Mouse (Mus musculus) kidney, postnatal 10 days (tissue): ENCODE measurements around the gene Fam19a4.
"Not testable (repeated sequence)": the region's sequence is repeated elsewhere in the genome, so short reads cannot be mapped to it uniquely, and the experiment has no call there.

Experiments
- DNase-seq: peaks from one replicate; pipeline ENCODE4 v3.0.0; 2021; ENCODE audit warnings: mixed read lengths

The Fam19a4 gene

GRCm38 (mm10) chr6:96935776-96936175, 124.4 kb downstream of the Fam19a4 start:
- DNase-seq: no peak

DNA sequence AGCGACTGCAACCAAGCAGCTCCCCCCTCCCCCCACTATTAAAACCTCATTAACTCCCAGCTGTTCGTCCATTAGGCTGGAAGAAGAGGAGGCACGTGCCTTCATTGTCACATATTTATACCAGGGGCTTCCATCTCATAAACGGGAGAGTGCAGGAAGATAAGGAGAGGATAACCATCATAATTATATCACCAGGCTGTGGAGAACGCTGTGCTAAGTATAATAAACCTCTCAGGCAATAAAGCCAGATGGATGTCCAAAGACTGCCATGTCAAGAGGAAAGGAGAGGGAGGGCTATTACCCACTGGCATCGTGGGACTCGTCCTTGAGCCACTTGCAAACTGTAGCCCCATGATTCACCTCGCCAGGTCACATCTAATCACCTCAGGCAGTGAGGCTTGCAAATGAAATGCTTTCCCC, 151.1 kb downstream of the Fam19a4 start:
- DNase-seq: no peak

DNA sequence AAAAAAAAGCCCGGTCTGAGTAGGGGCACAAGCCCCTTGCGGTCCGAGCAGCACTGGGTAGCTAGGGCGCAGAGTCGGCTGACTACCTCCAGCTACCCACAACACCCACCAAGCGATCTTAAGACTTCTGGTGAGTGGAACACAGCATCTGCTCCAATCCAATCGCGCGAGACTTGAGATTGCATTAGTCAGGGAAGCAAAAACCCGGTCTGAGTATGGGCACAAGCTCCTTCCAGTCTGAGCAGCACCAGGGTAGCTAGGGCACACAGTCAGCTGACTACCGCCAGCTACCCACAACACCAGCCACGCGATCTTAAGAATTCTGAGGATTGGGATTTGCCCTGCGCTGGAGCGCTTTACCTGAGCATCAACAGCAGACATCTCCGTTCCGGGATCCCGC, 183.1 kb downstream of the Fam19a4 start:
- DNase-seq: not testable (repeated sequence)

DNA sequence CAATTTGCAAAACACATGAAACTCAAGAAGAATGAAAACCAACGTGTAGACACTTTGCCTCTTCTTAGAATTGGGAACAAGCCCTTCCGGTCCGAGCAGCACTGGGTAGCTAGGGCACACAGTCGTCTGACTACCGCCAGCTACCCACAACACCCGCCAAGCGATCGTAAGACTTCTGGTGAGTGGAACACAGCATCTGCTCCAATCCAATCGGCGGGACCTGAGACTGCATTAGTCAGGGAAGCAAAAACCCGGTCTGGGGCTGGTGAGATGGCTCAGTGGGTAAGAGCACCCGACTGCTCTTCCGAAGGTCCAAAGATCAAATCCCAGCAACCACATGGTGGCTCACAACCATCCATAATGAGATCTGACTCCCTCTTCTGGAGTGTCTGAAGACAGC, 183.6 kb downstream of the Fam19a4 start:
- not testable (repeated sequence) for DNase-seq

DNA sequence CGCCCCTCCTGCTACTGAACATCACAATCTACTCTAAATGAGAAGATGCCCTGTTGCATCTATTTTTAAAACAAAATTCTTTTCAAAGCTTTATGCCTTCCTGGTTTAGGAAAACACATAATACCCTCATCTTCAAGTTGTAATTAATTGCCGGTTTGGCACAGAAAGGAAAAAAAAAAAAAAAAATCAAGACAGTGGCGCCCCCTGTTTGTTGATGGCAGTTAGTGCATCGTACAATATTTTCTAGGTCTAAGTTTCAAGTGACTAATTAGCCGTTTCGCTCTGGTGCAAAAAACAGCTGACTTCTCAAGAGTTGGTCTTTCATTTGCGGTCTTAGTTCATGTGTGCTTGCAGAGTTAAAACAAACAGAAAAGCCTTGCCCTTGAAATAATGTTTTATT, 207.1 kb downstream of the Fam19a4 start:
- no peak for DNase-seq

DNA sequence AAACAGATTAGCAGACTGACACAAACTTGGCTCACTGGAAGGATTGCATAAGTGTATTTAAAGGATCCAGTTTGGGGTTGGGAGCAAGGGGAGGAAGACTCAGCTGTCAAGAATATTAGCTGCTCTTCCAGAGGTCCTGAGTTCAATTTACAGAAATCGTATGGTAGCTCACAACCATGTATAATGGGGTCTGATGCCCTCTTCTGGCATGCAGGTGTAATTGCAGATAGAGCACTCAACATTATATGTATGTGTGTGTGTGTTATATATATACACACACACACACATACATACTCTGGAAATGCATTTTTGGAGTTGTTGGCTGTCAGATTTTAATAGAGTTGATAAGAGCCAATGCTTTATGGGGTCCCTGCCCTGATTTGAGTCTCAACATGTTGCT, 216.3 kb downstream of the Fam19a4 start:
- no peak for DNase-seq

DNA sequence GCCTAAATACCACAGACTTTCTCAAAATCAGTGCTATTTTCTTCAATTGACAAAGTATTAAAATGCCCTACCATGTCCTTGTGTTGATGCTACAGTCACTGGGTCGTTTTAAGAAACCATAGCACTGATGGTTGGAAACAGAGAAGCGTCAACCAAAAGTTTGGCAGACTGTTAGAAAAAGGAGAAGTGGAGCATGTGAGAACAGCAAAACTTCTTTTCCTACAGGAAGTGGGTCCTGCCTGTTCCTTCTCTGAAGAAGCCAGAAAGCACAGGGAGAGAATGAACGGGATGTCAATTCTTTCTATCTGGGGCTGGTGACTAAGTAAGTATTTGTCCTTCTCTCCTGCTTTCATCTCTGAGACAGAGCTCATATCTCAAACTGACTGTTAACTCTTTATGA, 219.6 kb downstream of the Fam19a4 start:
- no peak for DNase-seq

DNA sequence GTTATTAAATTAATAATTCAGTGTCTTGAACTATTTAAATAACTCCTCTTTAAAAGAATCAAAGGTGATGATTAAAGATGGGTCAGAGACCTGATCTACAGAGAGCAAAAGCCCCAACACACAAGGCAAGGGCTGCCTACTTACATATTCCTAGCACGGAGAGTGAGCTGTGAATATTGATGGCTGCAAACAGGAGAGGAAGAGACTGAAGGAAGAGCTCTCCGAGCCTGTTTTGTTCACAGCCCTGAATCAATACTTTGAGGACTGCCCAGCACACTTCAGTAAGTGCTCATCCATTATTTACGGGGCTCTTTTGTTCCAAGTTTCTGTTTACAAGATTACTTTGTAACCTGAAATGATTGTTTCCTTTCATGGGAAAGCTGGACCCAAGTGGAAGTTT, 233.6 kb downstream of the Fam19a4 start:
- no peak for DNase-seq

- DNase-seq: no peak
These were observed 257.2 kb downstream of the Fam19a4 start for GRCm38 (mm10) chr6:96802981-96803380.

GRCm38 (mm10) chr6:96798746-96799145, 261.5 kb downstream of the Fam19a4 start:
- no peak for DNase-seq

DNA sequence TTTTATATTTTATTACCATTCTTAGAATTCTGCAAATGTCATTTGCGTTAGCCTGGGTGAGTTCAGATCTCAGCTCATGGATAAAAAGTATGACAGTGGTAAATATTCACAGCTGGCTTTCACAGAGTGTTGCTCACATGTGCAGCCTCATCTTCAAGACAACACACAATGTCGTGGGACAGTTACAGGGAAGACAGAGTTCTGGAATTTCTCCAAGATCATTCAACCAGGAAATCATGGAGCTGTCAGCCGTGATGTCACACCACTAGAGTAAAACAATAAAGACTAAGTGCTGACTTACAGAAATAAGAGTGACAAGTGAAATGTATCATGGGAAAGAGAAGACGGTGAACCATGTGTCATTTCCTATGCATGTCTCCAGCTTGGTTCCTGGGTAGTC, 262.8 kb downstream of the Fam19a4 start:
- DNase-seq: no peak
